Mouse (Mus musculus) MEL (cell line): ENCODE results near the gene Top2a. TPM values are rescaled to one million over a fixed set of nuclear protein-coding genes. Genes with fewer than 3 reads are reported as not detected.

Experiments
- DNase-seq: peaks from one replicate; pipeline ENCODE4 v3.0.0; 2011; ENCODE audit warnings: low read depth, low spot score
- H3K27ac ChIP-seq: 2 replicates; pipeline ENCODE4 v1.5.1; 2012; ENCODE audit warnings: low read depth, mild to moderate bottlenecking, control low read depth, low read length, moderate library complexity; ENCODE audit not compliant: control insufficient read depth
- H3K27me3 ChIP-seq, 2 experiments: fragments of 150-350 bp in 1 of 2; sonication (generic) in 1 of 2; 2 replicates each; pipeline ENCODE4 v1.6.1; 2012; ENCODE audit warnings: low read length in 2 of 2, mild to moderate bottlenecking in 2 of 2, improper control_type of control experiment in 1 of 2, moderate library complexity in 1 of 2; ENCODE audit not compliant: insufficient read depth in 2 of 2, control insufficient read depth in 1 of 2
- H3K36me3 ChIP-seq, 2 experiments: 2 replicates each; pipeline ENCODE4 v1.6.1; 2012 to 2014; ENCODE audit warnings: low read length in 2 of 2, improper control_type of control experiment in 1 of 2, inconsistent platforms in 1 of 2, mild to moderate bottlenecking in 1 of 2; ENCODE audit not compliant: insufficient read depth in 2 of 2, control insufficient read depth in 1 of 2
- H3K4me1 ChIP-seq, 2 experiments: fragments of 150-350 bp in 1 of 2; sonication (generic) in 1 of 2; 2 replicates each; pipeline ENCODE4 v1.6.1; 2012; ENCODE audit warnings: low read length in 2 of 2, improper control_type of control experiment in 1 of 2, mild to moderate bottlenecking in 1 of 2; ENCODE audit not compliant: insufficient read depth in 2 of 2, control insufficient read depth in 1 of 2
- H3K4me3 ChIP-seq, 2 experiments: fragments of 150-350 bp in 1 of 2; sonication (generic) in 1 of 2; 2 replicates each; pipeline ENCODE4 v1.5.1; 2012; ENCODE audit warnings: low read depth in 2 of 2, low read length in 2 of 2, mild to moderate bottlenecking in 2 of 2, moderate library complexity in 2 of 2, control low read depth in 1 of 2, improper control_type of control experiment in 1 of 2; ENCODE audit not compliant: control insufficient read depth in 1 of 2, insufficient read depth in 1 of 2
- H3K79me2 ChIP-seq: 2 replicates; pipeline ENCODE4 v1.6.1; 2012; ENCODE audit warnings: mild to moderate bottlenecking, low read length, moderate library complexity; ENCODE audit not compliant: control insufficient read depth, poor library complexity, insufficient read depth
- H3K9ac ChIP-seq: 2 replicates; pipeline ENCODE4 v1.6.1; 2012; ENCODE audit warnings: low read depth, mild to moderate bottlenecking, control low read depth, low read length, moderate library complexity; ENCODE audit not compliant: control insufficient read depth, poor library complexity, severe bottlenecking
- H3K9me3 ChIP-seq: fragments of 150-350 bp; sonication (generic); replicated peaks from 2 replicates; pipeline ENCODE4 v1.6.1; 2012; ENCODE audit warnings: mild to moderate bottlenecking, low read length, improper control_type of control experiment, moderate library complexity; ENCODE audit not compliant: insufficient read depth
- BHLHE40 ChIP-seq: IDR thresholded peaks from 2 replicates; pipeline ENCODE4 v1.6.1; 2012; ENCODE audit warnings: low read depth, mild to moderate bottlenecking, inconsistent platforms, low read length, improper control_type of control experiment, borderline replicate concordance
- CHD1 ChIP-seq: IDR thresholded peaks from 2 replicates; pipeline ENCODE4 v1.6.1; 2012; ENCODE audit warnings: low read depth, mild to moderate bottlenecking, inconsistent platforms, low read length, improper control_type of control experiment
- CHD2 ChIP-seq: IDR thresholded peaks from 2 replicates; pipeline ENCODE4 v1.6.1; 2011; ENCODE audit warnings: low read length, improper control_type of control experiment
- CTCF ChIP-seq, 3 experiments: IDR thresholded peaks in 2 of 3; conservative IDR thresholded peaks in 1 of 3; 2 replicates each; pipeline ENCODE4 v1.5.1; 2011 to 2012; ENCODE audit warnings: low read length in 3 of 3, low read depth in 2 of 3, mild to moderate bottlenecking in 2 of 3, improper control_type of control experiment in 1 of 3, inconsistent platforms in 1 of 3, mixed read lengths in 1 of 3, moderate library complexity in 1 of 3; ENCODE audit not compliant: control insufficient read depth in 1 of 3, insufficient read depth in 1 of 3, poor library complexity in 1 of 3, severe bottlenecking in 1 of 3
- E2F4 ChIP-seq: IDR thresholded peaks from 2 replicates; pipeline ENCODE4 v1.6.1; 2011; ENCODE audit warnings: low read depth, low read length, improper control_type of control experiment, borderline replicate concordance
- ELF1 ChIP-seq: IDR thresholded peaks from 2 replicates; pipeline ENCODE4 v1.6.1; 2014; ENCODE audit warnings: low read depth, mild to moderate bottlenecking, inconsistent platforms, low read length, improper control_type of control experiment, moderate library complexity
- EP300 ChIP-seq, 2 experiments: IDR thresholded peaks; 2 replicates each; pipeline ENCODE4 v1.6.1; 2011; ENCODE audit warnings: improper control_type of control experiment in 2 of 2, low read length in 2 of 2, low read depth in 1 of 2, mild to moderate bottlenecking in 1 of 2
- ETS1 ChIP-seq: IDR thresholded peaks from 2 replicates; pipeline ENCODE4 v1.6.1; 2012; ENCODE audit warnings: low read depth, mild to moderate bottlenecking, inconsistent platforms, low read length, improper control_type of control experiment, moderate library complexity
- GATA1 ChIP-seq: IDR thresholded peaks from 2 replicates; pipeline ENCODE4 v1.6.1; 2011; ENCODE audit warnings: low read depth, low read length, improper control_type of control experiment
- HCFC1 ChIP-seq: IDR thresholded peaks from 2 replicates; pipeline ENCODE4 v1.6.1; 2012; ENCODE audit warnings: low read depth, mild to moderate bottlenecking, inconsistent platforms, low read length, improper control_type of control experiment, moderate library complexity
- JUND ChIP-seq: IDR thresholded peaks from 2 replicates; pipeline ENCODE4 v1.6.1; 2011; ENCODE audit warnings: low read depth, mild to moderate bottlenecking, improper control_type of control experiment, low read length
- KAT2A ChIP-seq: conservative IDR thresholded peaks from 2 replicates; pipeline ENCODE4 v1.6.1; 2012; ENCODE audit warnings: low read depth, low read length, improper control_type of control experiment, inconsistent platforms
- MAFK ChIP-seq: IDR thresholded peaks from 2 replicates; pipeline ENCODE4 v1.6.1; 2011; ENCODE audit warnings: low read depth, mild to moderate bottlenecking, low read length, improper control_type of control experiment, borderline replicate concordance
- MEF2A ChIP-seq: IDR thresholded peaks from 2 replicates; pipeline ENCODE4 v1.6.1; 2014; ENCODE audit warnings: low read depth, mild to moderate bottlenecking, inconsistent platforms, low read length, improper control_type of control experiment; ENCODE audit not compliant: poor library complexity, insufficient replicate concordance, severe bottlenecking; ENCODE audit errors: extremely low read depth
- MYB ChIP-seq: IDR thresholded peaks from 2 replicates; pipeline ENCODE4 v1.6.1; 2011; ENCODE audit warnings: mild to moderate bottlenecking, low read depth, low read length, improper control_type of control experiment
- MYC ChIP-seq: IDR thresholded peaks from 2 replicates; pipeline ENCODE4 v1.6.1; 2011; ENCODE audit warnings: low read depth, mild to moderate bottlenecking, low read length, improper control_type of control experiment, moderate library complexity
- NRF1 ChIP-seq: IDR thresholded peaks from 2 replicates; pipeline ENCODE4 v1.6.1; 2014; ENCODE audit warnings: low read depth, mild to moderate bottlenecking, inconsistent platforms, low read length, improper control_type of control experiment, moderate library complexity; ENCODE audit not compliant: poor library complexity, insufficient read depth, severe bottlenecking
- POLR2AphosphoS2 ChIP-seq: IDR thresholded peaks from 2 replicates; pipeline ENCODE4 v1.6.1; 2011; ENCODE audit warnings: low read length, improper control_type of control experiment
- POLR2AphosphoS5 ChIP-seq: IDR thresholded peaks from 2 replicates; pipeline ENCODE4 v1.6.1; 2012; ENCODE audit warnings: low read depth, borderline replicate concordance, mild to moderate bottlenecking, inconsistent platforms, low read length, moderate library complexity, mixed read lengths
- RAD21 ChIP-seq: IDR thresholded peaks from 2 replicates; pipeline ENCODE4 v1.6.1; 2011; ENCODE audit warnings: mild to moderate bottlenecking, low read depth, low read length, improper control_type of control experiment
- RCOR1 ChIP-seq: IDR thresholded peaks from 2 replicates; pipeline ENCODE4 v1.6.1; 2012; ENCODE audit warnings: low read depth, mild to moderate bottlenecking, inconsistent platforms, low read length, improper control_type of control experiment
- SIN3A ChIP-seq: IDR thresholded peaks from 2 replicates; pipeline ENCODE4 v1.6.1; 2012; ENCODE audit warnings: low read length, improper control_type of control experiment, inconsistent platforms
- SMC3 ChIP-seq: IDR thresholded peaks from 2 replicates; pipeline ENCODE4 v1.6.1; 2011; ENCODE audit warnings: low read depth, low read length, improper control_type of control experiment
- TAL1 ChIP-seq: IDR thresholded peaks from 2 replicates; pipeline ENCODE4 v1.6.1; 2012; ENCODE audit warnings: mild to moderate bottlenecking, inconsistent platforms, low read length, moderate library complexity, mixed read lengths
- TBP ChIP-seq: IDR thresholded peaks from 2 replicates; pipeline ENCODE4 v1.8.0; 2011; ENCODE audit warnings: low read depth, low read length, improper control_type of control experiment
- UBTF ChIP-seq: IDR thresholded peaks from 2 replicates; pipeline ENCODE4 v1.6.1; 2012; ENCODE audit warnings: low read depth, mild to moderate bottlenecking, inconsistent platforms, low read length, improper control_type of control experiment, moderate library complexity, borderline replicate concordance; ENCODE audit not compliant: insufficient read depth
- USF1 ChIP-seq: IDR thresholded peaks from 2 replicates; pipeline ENCODE4 v1.6.1; 2014; ENCODE audit warnings: low read depth, mild to moderate bottlenecking, inconsistent platforms, low read length, improper control_type of control experiment, moderate library complexity
- USF2 ChIP-seq, 2 experiments: IDR thresholded peaks; 2 replicates each; pipeline ENCODE4 v1.6.1; 2011 to 2012; ENCODE audit warnings: improper control_type of control experiment in 2 of 2, low read length in 2 of 2, borderline replicate concordance in 1 of 2, inconsistent platforms in 1 of 2, low read depth in 1 of 2, mild to moderate bottlenecking in 1 of 2; ENCODE audit not compliant: insufficient read depth in 1 of 2
- ZMIZ1 ChIP-seq: IDR thresholded peaks from 2 replicates; pipeline ENCODE4 v1.6.1; 2012; ENCODE audit warnings: low read depth, mild to moderate bottlenecking, inconsistent platforms, low read length, improper control_type of control experiment, moderate library complexity
- ZNF384 ChIP-seq: IDR thresholded peaks from 2 replicates; pipeline ENCODE4 v1.6.1; 2012; ENCODE audit warnings: low read depth, mild to moderate bottlenecking, inconsistent platforms, low read length, improper control_type of control experiment
- polyA plus RNA-seq, 2 experiments: library from polyadenylated mRNA; stranded (reverse) in 1 of 2; unstranded in 1 of 2; fragments of >175 nt in 1 of 2; fragments of >200 nt in 1 of 2; gene quantifications; 2 replicates each; pipeline versions ENCODE4 v1.2.1 to v1.2.4; 2012; ENCODE audit warnings: low replicate concordance in 2 of 2, low read depth in 1 of 2; ENCODE audit not compliant: insufficient read length in 2 of 2, insufficient read depth in 1 of 2, missing spikeins in 1 of 2
- total RNA-seq: library from RNA; depleted of rRNA; stranded (reverse); fragments of 300-350 nt; gene quantifications from 2 replicates; pipeline ENCODE4 v1.2.3, GENCODE M21; 2012

The Top2a gene
- total and polyA plus RNA-seq, 3 experiments: 395 to 643 (median 443) TPM

DNA sequence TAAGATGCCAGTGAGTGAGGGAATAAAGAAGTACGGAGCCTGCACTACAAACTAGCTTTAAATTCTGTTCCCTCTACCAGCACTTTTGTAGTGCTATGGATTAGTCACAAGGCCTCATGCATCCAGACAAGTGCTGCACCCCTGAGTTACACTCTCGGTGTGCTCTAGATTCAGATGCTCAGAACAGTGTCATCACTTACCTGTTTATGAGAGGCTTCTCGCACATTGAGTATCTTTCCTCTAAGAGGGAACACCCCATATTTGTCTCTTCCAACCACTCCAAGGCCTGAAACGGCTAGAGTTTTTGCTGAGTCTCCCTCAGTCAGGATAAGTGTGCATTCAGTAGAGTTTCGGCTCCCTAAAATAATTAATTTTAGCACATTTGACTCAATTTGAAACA lies 13.3 kb downstream of the Top2a start:
- H3K27me3 ChIP-seq: no peaks in the 10 kb centered on the region
- TF ChIP-seq CTCF (IDR thresholded peaks at IDR 0.05 in 2 of 3, conservative IDR thresholded peaks at IDR 0.05 in 1 of 3; ENCODE audit: control insufficient read depth in 1 of 3, insufficient read depth in 1 of 3, low read depth in 2 of 3, low read length in 3 of 3, poor library complexity in 1 of 3, severe bottlenecking in 1 of 3): no peak
- TF ChIP-seq POLR2AphosphoS2: peak; percentile 66
- TF ChIP-seq SIN3A: no peak
- TF ChIP-seq, all 39 proteins: peak for 1
- H3K4me1 ChIP-seq: peaks cover 2 to 7% of the 10 kb centered on the region in 2 experiments; a peak in 2 of 4 replicates
- peaks cover 8% of the 10 kb centered on the region; the same call in 1 of the 2 replicates for H3K79me2 ChIP-seq
- no peak for DNase-seq
- no peaks in the 10 kb centered on the region for H3K9me3 ChIP-seq
- no peak overlapping the region for H3K27ac ChIP-seq
- no peak overlapping the region for H3K4me3 ChIP-seq
- H3K9ac ChIP-seq: no peak overlapping the region
- peaks cover 52 to 88% of the 10 kb centered on the region in 2 experiments for H3K36me3 ChIP-seq

DNA sequence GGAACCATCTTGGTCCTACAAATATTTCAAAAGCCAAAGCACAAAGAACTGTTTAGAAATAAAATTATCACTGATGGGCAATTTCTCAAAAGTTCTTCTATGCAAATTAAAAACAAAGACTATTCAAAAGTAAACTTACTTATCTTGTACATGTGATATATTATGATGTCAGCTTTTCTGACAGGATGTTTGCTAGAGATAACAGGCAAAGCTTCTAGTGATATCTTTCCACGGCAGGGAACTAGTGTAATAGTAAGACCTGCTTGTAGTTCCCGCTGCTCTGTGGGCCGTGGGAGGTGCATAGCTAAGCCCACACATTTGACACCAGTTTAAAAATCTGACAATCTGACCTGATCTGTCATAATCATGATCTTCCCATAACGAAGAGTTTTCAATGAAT lies 13.9 kb downstream of the Top2a start:
- Histone ChIP-seq H3K27me3 (no peaks in the 10 kb centered on the region), H3K79me2 (peaks cover 10% of the 10 kb centered on the region; the same call in 1 of the 2 replicates), H3K4me1 (peaks cover 2 to 7% of the 10 kb centered on the region in 2 experiments; a peak in 2 of 4 replicates), H3K9ac (no peak overlapping the region), H3K9me3 (no peaks in the 10 kb centered on the region), H3K4me3 (no peak overlapping the region), H3K27ac (no peak overlapping the region), H3K36me3 (peaks cover 50 to 88% of the 10 kb centered on the region in 2 experiments)
- peak; percentile 54 for DNase-seq
- TF ChIP-seq RAD21 (no peak), GATA1 (peak; percentile 88), MYC (no peak), NRF1 (no peak), POLR2AphosphoS5 (no peak; the same call in 1 of the 2 replicates), MEF2A (no peak), BHLHE40 (no peak), POLR2AphosphoS2 (0 out of 2 replicates have a peak, but pooled peaks have one; percentile 7), ELF1 (no peak), ETS1 (peak; percentile 96), JUND (peak; percentile 57; the same call in 1 of the 2 replicates), CHD2 (no peak), SIN3A (peak; percentile 80), E2F4 (no peak), CTCF (IDR thresholded peaks at IDR 0.05 in 2 of 3, conservative IDR thresholded peaks at IDR 0.05 in 1 of 3; ENCODE audit: control insufficient read depth in 1 of 3, insufficient read depth in 1 of 3, low read depth in 2 of 3, low read length in 3 of 3, poor library complexity in 1 of 3, severe bottlenecking in 1 of 3) (no peak), ZNF384 (no peak), MAFK (no peak), USF1 (peak; percentile 60; the same call in 1 of the 2 replicates), TAL1 (no peak), SMC3 (no peak), ZMIZ1 (no peak), KAT2A (no peak), CHD1 (no peak), USF2 (IDR thresholded peaks at IDR 0.05; ENCODE audit: borderline replicate concordance in 1 of 2, insufficient read depth in 1 of 2, low read depth in 1 of 2, low read length in 2 of 2) (no peak), EP300 (IDR thresholded peaks at IDR 0.05; ENCODE audit: low read depth in 1 of 2, low read length in 2 of 2) (peak; percentile 61 to 64), UBTF (no peak), TBP (no peak), HCFC1 (no peak), MYB (no peak), RCOR1 (peak; percentile 51; the same call in 1 of the 2 replicates)
